Mouse (Mus musculus) forebrain, embryonic 12.5 days (tissue): Measurements from ENCODE around the gene Traf5. TPM values are rescaled to one million over a fixed set of nuclear protein-coding genes. Genes with fewer than 3 reads are reported as not detected.

ENCODE experiments used
- ATAC-seq: fragments of 200-750 bp; cut with Nextera tagmentation; 2 replicates; pipeline ENCODE4 v1.8.0; 2017; ENCODE audit warnings: moderate TSS enrichment; ENCODE audit not compliant: low FRiP score
- H3K27ac ChIP-seq: fragments of 300-500 bp; sonication (generic); 2 replicates; pipeline ENCODE4 v1.5.1; 2016; ENCODE audit warnings: mild to moderate bottlenecking
- H3K27me3 ChIP-seq: fragments of 300-500 bp; sonication (generic); 2 replicates; pipeline ENCODE4 v1.6.1; 2016; ENCODE audit warnings: mild to moderate bottlenecking
- H3K36me3 ChIP-seq: fragments of 300-500 bp; sonication (generic); replicated peaks from 2 replicates; pipeline ENCODE4 v1.6.1; 2016; ENCODE audit warnings: mild to moderate bottlenecking
- H3K4me1 ChIP-seq: fragments of 300-500 bp; sonication (generic); 2 replicates; pipeline ENCODE4 v1.6.1; 2016
- H3K4me2 ChIP-seq: fragments of 300-500 bp; sonication (generic); 2 replicates; pipeline ENCODE4 v1.6.1; 2016; ENCODE audit warnings: mild to moderate bottlenecking, moderate library complexity
- H3K4me3 ChIP-seq: fragments of 300-500 bp; sonication (generic); replicated peaks from 2 replicates; pipeline ENCODE4 v1.5.1; 2016; ENCODE audit warnings: mild to moderate bottlenecking
- H3K9ac ChIP-seq: fragments of 300-500 bp; sonication (generic); 2 replicates; pipeline ENCODE4 v1.6.1; 2016; ENCODE audit warnings: mild to moderate bottlenecking
- H3K9me3 ChIP-seq: fragments of 300-500 bp; sonication (generic); 2 replicates; pipeline ENCODE4 v1.6.1; 2016
- WGBS: fragments of 180-500 bp; shearing (Covaris S2); methylation state at CpG from one replicate; pipeline ENCODE4 v1.1.7; 2016; 5-methylcytosine and 5-hydroxymethylcytosine counted together
- polyA plus RNA-seq: library from polyadenylated mRNA; unstranded; fragments of >200 nt; fragmentation: Nextera tagmentation; extraction: Ambion mirVana; gene quantifications from 2 replicates; pipeline ENCODE4 v1.2.1, GENCODE M21; 2016

The Traf5 gene
- polyA plus RNA-seq, 1 experiment from 2014 or later = 4.5 TPM

GRCm38 (mm10) chr1:191977187-191977586, 115.2 kb downstream of the Traf5 start, which contains the start of gene Rd3:
Gene Rd3, plus strand, starts transcription at chr1:191977370.
- Histone ChIP-seq H3K36me3 (no peaks in the 10 kb centered on the region), H3K4me3 (no peak within 1 kb of the TSS), H3K9me3 (no peaks in the 10 kb centered on the region), H3K27ac (peak within 1 kb of the TSS; percentile 47; the same call in 1 of the 2 replicates), H3K27me3 (no peaks in the 10 kb centered on the region), H3K4me2 (no peak within 1 kb of the TSS), H3K9ac (no peak within 1 kb of the TSS), H3K4me1 (peaks cover 31% of the 10 kb centered on the region)
- ATAC-seq = peak; percentile 66
- WGBS = 44% methylated on average over 5 of the region's 5 CpGs

GRCm38 (mm10) chr1:191974509-191975405, 117.6 kb downstream of the Traf5 start:
- 73% methylated on average over 13 of the region's 13 CpGs for WGBS
- Histone ChIP-seq H3K36me3 (no peaks in the 10 kb centered on the region), H3K4me1 (peaks cover 15% of the 10 kb centered on the region), H3K9ac (no peak overlapping the region), H3K4me2 (no peak overlapping the region), H3K9me3 (no peaks in the 10 kb centered on the region), H3K4me3 (no peak overlapping the region), H3K27ac (no peak overlapping the region), H3K27me3 (no peaks in the 10 kb centered on the region)
- ATAC-seq = no peak

- H3K9ac ChIP-seq = no peak overlapping the region
- no peak overlapping the region for H3K27ac ChIP-seq
- no peaks in the 10 kb centered on the region for H3K4me1 ChIP-seq
- no peak overlapping the region for H3K4me3 ChIP-seq
- H3K9me3 ChIP-seq = no peaks in the 10 kb centered on the region
- WGBS = 56% methylated on average over 5 of the region's 5 CpGs
- H3K36me3 ChIP-seq = no peaks in the 10 kb centered on the region
- ATAC-seq = no peak
- no peaks in the 10 kb centered on the region; the same call in 1 of the 2 replicates for H3K27me3 ChIP-seq
- H3K4me2 ChIP-seq = no peak overlapping the region
Measured at GRCm38 (mm10) chr1:191969939-191970338, 122.4 kb downstream of the Traf5 start.

- no peaks in the 10 kb centered on the region for H3K9me3 ChIP-seq
- H3K4me1 ChIP-seq = no peaks in the 10 kb centered on the region
- no peaks in the 10 kb centered on the region for H3K36me3 ChIP-seq
- no peak overlapping the region; the same call in 1 of the 2 replicates for H3K4me2 ChIP-seq
- H3K27me3 ChIP-seq = no peaks in the 10 kb centered on the region; the same call in 1 of the 2 replicates
- H3K27ac ChIP-seq = no peak overlapping the region
- 23% methylated on average over 13 of the region's 13 CpGs for WGBS
- H3K4me3 ChIP-seq = no peak overlapping the region
- peak; percentile 33; the same call in 1 of the 2 replicates for ATAC-seq
- no peak overlapping the region for H3K9ac ChIP-seq
Measured at GRCm38 (mm10) chr1:191964773-191965481, 127.4 kb downstream of the Traf5 start.

GRCm38 (mm10) chr1:191963948-191964772, 128.2 kb downstream of the Traf5 start:
- H3K27me3 ChIP-seq = no peaks in the 10 kb centered on the region; the same call in 1 of the 2 replicates
- no peak overlapping the region for H3K4me3 ChIP-seq
- H3K27ac ChIP-seq = no peak overlapping the region
- no peak overlapping the region for H3K9ac ChIP-seq
- no peaks in the 10 kb centered on the region for H3K9me3 ChIP-seq
- no peak overlapping the region for H3K4me2 ChIP-seq
- no peaks in the 10 kb centered on the region for H3K36me3 ChIP-seq
- 29% methylated on average over 8 of the region's 8 CpGs for WGBS
- no peaks in the 10 kb centered on the region for H3K4me1 ChIP-seq
- ATAC-seq = no peak

- Histone ChIP-seq H3K36me3 (no peaks in the 10 kb centered on the region), H3K4me3 (no peak overlapping the region), H3K4me2 (no peak overlapping the region), H3K27ac (no peak overlapping the region), H3K9ac (no peak overlapping the region), H3K9me3 (no peaks in the 10 kb centered on the region), H3K27me3 (no peaks in the 10 kb centered on the region; the same call in 1 of the 2 replicates), H3K4me1 (no peaks in the 10 kb centered on the region)
- no peak for ATAC-seq
- WGBS = 82% methylated on average over 3 of the region's 3 CpGs
Measured at GRCm38 (mm10) chr1:191963413-191963812, 128.9 kb downstream of the Traf5 start.

GRCm38 (mm10) chr1:191960946-191961345, 131.4 kb downstream of the Traf5 start:
- H3K4me3 ChIP-seq = no peak overlapping the region
- no peaks in the 10 kb centered on the region; the same call in 1 of the 2 replicates for H3K4me1 ChIP-seq
- no peak overlapping the region for H3K27ac ChIP-seq
- no peaks in the 10 kb centered on the region for H3K9me3 ChIP-seq
- 66% methylated on average over 2 of the region's 2 CpGs for WGBS
- H3K27me3 ChIP-seq = no peaks in the 10 kb centered on the region; the same call in 1 of the 2 replicates
- H3K4me2 ChIP-seq = no peak overlapping the region
- H3K36me3 ChIP-seq = no peaks in the 10 kb centered on the region
- no peak overlapping the region for H3K9ac ChIP-seq
- ATAC-seq = no peak

- H3K36me3 ChIP-seq = no peaks in the 10 kb centered on the region
- 89% methylated on average over 3 of the region's 3 CpGs for WGBS
- no peak overlapping the region for H3K27ac ChIP-seq
- H3K4me1 ChIP-seq = no peaks in the 10 kb centered on the region; the same call in 1 of the 2 replicates
- no peaks in the 10 kb centered on the region for H3K9me3 ChIP-seq
- ATAC-seq = no peak
- H3K27me3 ChIP-seq = no peaks in the 10 kb centered on the region
- no peak overlapping the region for H3K4me2 ChIP-seq
- no peak overlapping the region for H3K9ac ChIP-seq
- H3K4me3 ChIP-seq = no peak overlapping the region
Measured at GRCm38 (mm10) chr1:191957321-191957720, 135.0 kb downstream of the Traf5 start.

GRCm38 (mm10) chr1:191956871-191957270, 135.5 kb downstream of the Traf5 start:
- Histone ChIP-seq H3K4me3 (no peak overlapping the region), H3K9ac (no peak overlapping the region), H3K36me3 (no peaks in the 10 kb centered on the region), H3K27me3 (no peaks in the 10 kb centered on the region), H3K4me2 (no peak overlapping the region), H3K9me3 (no peaks in the 10 kb centered on the region), H3K27ac (0 out of 2 replicates have a peak overlapping the region, but pooled peaks have one; percentile 19), H3K4me1 (no peaks in the 10 kb centered on the region; the same call in 1 of the 2 replicates)
- WGBS = 92% methylated on average over 2 of the region's 2 CpGs
- ATAC-seq = no peak

- no peaks in the 10 kb centered on the region for H3K9me3 ChIP-seq
- H3K9ac ChIP-seq = no peak overlapping the region
- no peaks in the 10 kb centered on the region; the same call in 1 of the 2 replicates for H3K4me1 ChIP-seq
- no peaks in the 10 kb centered on the region for H3K27me3 ChIP-seq
- 0 out of 2 replicates have a peak overlapping the region, but pooled peaks have one; percentile 19 for H3K27ac ChIP-seq
- no peak overlapping the region for H3K4me2 ChIP-seq
- no peaks in the 10 kb centered on the region for H3K36me3 ChIP-seq
- no peak for ATAC-seq
- no peak overlapping the region for H3K4me3 ChIP-seq
- WGBS = 74% methylated on average over 3 of the region's 3 CpGs
Measured at GRCm38 (mm10) chr1:191956261-191956660, 136.1 kb downstream of the Traf5 start.

- ATAC-seq = no peak
- H3K9ac ChIP-seq = no peak overlapping the region
Measured at GRCm38 (mm10) chr1:191955101-191955500, 137.3 kb downstream of the Traf5 start.

More at GRCm38 (mm10) chr1:191955101-191955500, 137.3 kb downstream of the Traf5 start:
- WGBS = 69% methylated on average over 3 of the region's 3 CpGs
- Histone ChIP-seq H3K4me3 (no peak overlapping the region), H3K36me3 (no peaks in the 10 kb centered on the region), H3K4me1 (no peaks in the 10 kb centered on the region; the same call in 1 of the 2 replicates), H3K27ac (no peak overlapping the region), H3K27me3 (no peaks in the 10 kb centered on the region), H3K9me3 (no peaks in the 10 kb centered on the region), H3K4me2 (no peak overlapping the region)
